Mouse (Mus musculus) MEL (cell line): ENCODE measurements around the gene Serinc2. TPM values are rescaled to one million over a fixed set of nuclear protein-coding genes. Genes with fewer than 3 reads are reported as not detected.
A peak's percentile ranks its signal among the peaks of the same experiment; 100 is the strongest.

Experiments
- DNase-seq: peaks from one replicate; pipeline ENCODE4 v3.0.0; 2011; ENCODE audit warnings: low read depth, low spot score
- H3K27ac ChIP-seq: 2 replicates; pipeline ENCODE4 v1.5.1; 2012; ENCODE audit warnings: low read depth, mild to moderate bottlenecking, control low read depth, low read length, moderate library complexity; ENCODE audit not compliant: control insufficient read depth
- H3K27me3 ChIP-seq, 2 experiments: fragments of 150-350 bp in 1 of 2; sonication (generic) in 1 of 2; 2 replicates each; pipeline ENCODE4 v1.6.1; 2012; ENCODE audit warnings: low read length in 2 of 2, mild to moderate bottlenecking in 2 of 2, improper control_type of control experiment in 1 of 2, moderate library complexity in 1 of 2; ENCODE audit not compliant: insufficient read depth in 2 of 2, control insufficient read depth in 1 of 2
- H3K36me3 ChIP-seq, 2 experiments: 2 replicates each; pipeline ENCODE4 v1.6.1; 2012 to 2014; ENCODE audit warnings: low read length in 2 of 2, improper control_type of control experiment in 1 of 2, inconsistent platforms in 1 of 2, mild to moderate bottlenecking in 1 of 2; ENCODE audit not compliant: insufficient read depth in 2 of 2, control insufficient read depth in 1 of 2
- H3K4me1 ChIP-seq, 2 experiments: fragments of 150-350 bp in 1 of 2; sonication (generic) in 1 of 2; 2 replicates each; pipeline ENCODE4 v1.6.1; 2012; ENCODE audit warnings: low read length in 2 of 2, improper control_type of control experiment in 1 of 2, mild to moderate bottlenecking in 1 of 2; ENCODE audit not compliant: insufficient read depth in 2 of 2, control insufficient read depth in 1 of 2
- H3K4me3 ChIP-seq, 2 experiments: fragments of 150-350 bp in 1 of 2; sonication (generic) in 1 of 2; 2 replicates each; pipeline ENCODE4 v1.5.1; 2012; ENCODE audit warnings: low read depth in 2 of 2, low read length in 2 of 2, mild to moderate bottlenecking in 2 of 2, moderate library complexity in 2 of 2, control low read depth in 1 of 2, improper control_type of control experiment in 1 of 2; ENCODE audit not compliant: control insufficient read depth in 1 of 2, insufficient read depth in 1 of 2
- H3K79me2 ChIP-seq: 2 replicates; pipeline ENCODE4 v1.6.1; 2012; ENCODE audit warnings: mild to moderate bottlenecking, low read length, moderate library complexity; ENCODE audit not compliant: control insufficient read depth, poor library complexity, insufficient read depth
- H3K9ac ChIP-seq: 2 replicates; pipeline ENCODE4 v1.6.1; 2012; ENCODE audit warnings: low read depth, mild to moderate bottlenecking, control low read depth, low read length, moderate library complexity; ENCODE audit not compliant: control insufficient read depth, poor library complexity, severe bottlenecking
- H3K9me3 ChIP-seq: fragments of 150-350 bp; sonication (generic); replicated peaks from 2 replicates; pipeline ENCODE4 v1.6.1; 2012; ENCODE audit warnings: mild to moderate bottlenecking, low read length, improper control_type of control experiment, moderate library complexity; ENCODE audit not compliant: insufficient read depth
- BHLHE40 ChIP-seq: IDR thresholded peaks from 2 replicates; pipeline ENCODE4 v1.6.1; 2012; ENCODE audit warnings: low read depth, mild to moderate bottlenecking, inconsistent platforms, low read length, improper control_type of control experiment, borderline replicate concordance
- CHD1 ChIP-seq: IDR thresholded peaks from 2 replicates; pipeline ENCODE4 v1.6.1; 2012; ENCODE audit warnings: low read depth, mild to moderate bottlenecking, inconsistent platforms, low read length, improper control_type of control experiment
- CHD2 ChIP-seq: IDR thresholded peaks from 2 replicates; pipeline ENCODE4 v1.6.1; 2011; ENCODE audit warnings: low read length, improper control_type of control experiment
- CTCF ChIP-seq, 3 experiments: IDR thresholded peaks in 2 of 3; conservative IDR thresholded peaks in 1 of 3; 2 replicates each; pipeline ENCODE4 v1.5.1; 2011 to 2012; ENCODE audit warnings: low read length in 3 of 3, low read depth in 2 of 3, mild to moderate bottlenecking in 2 of 3, improper control_type of control experiment in 1 of 3, inconsistent platforms in 1 of 3, mixed read lengths in 1 of 3, moderate library complexity in 1 of 3; ENCODE audit not compliant: control insufficient read depth in 1 of 3, insufficient read depth in 1 of 3, poor library complexity in 1 of 3, severe bottlenecking in 1 of 3
- E2F4 ChIP-seq: IDR thresholded peaks from 2 replicates; pipeline ENCODE4 v1.6.1; 2011; ENCODE audit warnings: low read depth, low read length, improper control_type of control experiment, borderline replicate concordance
- ELF1 ChIP-seq: IDR thresholded peaks from 2 replicates; pipeline ENCODE4 v1.6.1; 2014; ENCODE audit warnings: low read depth, mild to moderate bottlenecking, inconsistent platforms, low read length, improper control_type of control experiment, moderate library complexity
- EP300 ChIP-seq, 2 experiments: IDR thresholded peaks; 2 replicates each; pipeline ENCODE4 v1.6.1; 2011; ENCODE audit warnings: improper control_type of control experiment in 2 of 2, low read length in 2 of 2, low read depth in 1 of 2, mild to moderate bottlenecking in 1 of 2
- ETS1 ChIP-seq: IDR thresholded peaks from 2 replicates; pipeline ENCODE4 v1.6.1; 2012; ENCODE audit warnings: low read depth, mild to moderate bottlenecking, inconsistent platforms, low read length, improper control_type of control experiment, moderate library complexity
- GABPA ChIP-seq: IDR thresholded peaks from 2 replicates; pipeline ENCODE4 v1.6.1; 2012; ENCODE audit warnings: low read depth, mild to moderate bottlenecking, inconsistent platforms, low read length, improper control_type of control experiment, moderate library complexity
- GATA1 ChIP-seq: IDR thresholded peaks from 2 replicates; pipeline ENCODE4 v1.6.1; 2011; ENCODE audit warnings: low read depth, low read length, improper control_type of control experiment
- JUND ChIP-seq: IDR thresholded peaks from 2 replicates; pipeline ENCODE4 v1.6.1; 2011; ENCODE audit warnings: low read depth, mild to moderate bottlenecking, improper control_type of control experiment, low read length
- KAT2A ChIP-seq: conservative IDR thresholded peaks from 2 replicates; pipeline ENCODE4 v1.6.1; 2012; ENCODE audit warnings: low read depth, low read length, improper control_type of control experiment, inconsistent platforms
- MAFK ChIP-seq: IDR thresholded peaks from 2 replicates; pipeline ENCODE4 v1.6.1; 2011; ENCODE audit warnings: low read depth, mild to moderate bottlenecking, low read length, improper control_type of control experiment, borderline replicate concordance
- MAX ChIP-seq: IDR thresholded peaks from 2 replicates; pipeline ENCODE4 v1.6.1; 2011; ENCODE audit warnings: low read length, improper control_type of control experiment
- MAZ ChIP-seq: IDR thresholded peaks from 2 replicates; pipeline ENCODE4 v1.6.1; 2012; ENCODE audit warnings: low read depth, mild to moderate bottlenecking, inconsistent platforms, low read length, improper control_type of control experiment
- MEF2A ChIP-seq: IDR thresholded peaks from 2 replicates; pipeline ENCODE4 v1.6.1; 2014; ENCODE audit warnings: low read depth, mild to moderate bottlenecking, inconsistent platforms, low read length, improper control_type of control experiment; ENCODE audit not compliant: poor library complexity, insufficient replicate concordance, severe bottlenecking; ENCODE audit errors: extremely low read depth
- MXI1 ChIP-seq: IDR thresholded peaks from 2 replicates; pipeline ENCODE4 v1.6.1; 2011; ENCODE audit warnings: mild to moderate bottlenecking, low read depth, low read length, improper control_type of control experiment
- MYB ChIP-seq: IDR thresholded peaks from 2 replicates; pipeline ENCODE4 v1.6.1; 2011; ENCODE audit warnings: mild to moderate bottlenecking, low read depth, low read length, improper control_type of control experiment
- MYC ChIP-seq: IDR thresholded peaks from 2 replicates; pipeline ENCODE4 v1.6.1; 2011; ENCODE audit warnings: low read depth, mild to moderate bottlenecking, low read length, improper control_type of control experiment, moderate library complexity
- NELFE ChIP-seq: IDR thresholded peaks from 2 replicates; pipeline ENCODE4 v1.6.1; 2011; ENCODE audit warnings: low read depth, low read length, improper control_type of control experiment
- NRF1 ChIP-seq: IDR thresholded peaks from 2 replicates; pipeline ENCODE4 v1.6.1; 2014; ENCODE audit warnings: low read depth, mild to moderate bottlenecking, inconsistent platforms, low read length, improper control_type of control experiment, moderate library complexity; ENCODE audit not compliant: poor library complexity, insufficient read depth, severe bottlenecking
- POLR2A ChIP-seq, 2 experiments: IDR thresholded peaks; 2 replicates each; pipeline ENCODE4 v1.6.1; 2011 to 2012; ENCODE audit warnings: low read length in 2 of 2, mild to moderate bottlenecking in 2 of 2, control low read depth in 1 of 2, improper control_type of control experiment in 1 of 2, low read depth in 1 of 2, moderate library complexity in 1 of 2; ENCODE audit not compliant: control insufficient read depth in 1 of 2, insufficient read depth in 1 of 2, poor library complexity in 1 of 2
- POLR2AphosphoS2 ChIP-seq: IDR thresholded peaks from 2 replicates; pipeline ENCODE4 v1.6.1; 2011; ENCODE audit warnings: low read length, improper control_type of control experiment
- POLR2AphosphoS5 ChIP-seq: IDR thresholded peaks from 2 replicates; pipeline ENCODE4 v1.6.1; 2012; ENCODE audit warnings: low read depth, borderline replicate concordance, mild to moderate bottlenecking, inconsistent platforms, low read length, moderate library complexity, mixed read lengths
- RAD21 ChIP-seq: IDR thresholded peaks from 2 replicates; pipeline ENCODE4 v1.6.1; 2011; ENCODE audit warnings: mild to moderate bottlenecking, low read depth, low read length, improper control_type of control experiment
- RCOR1 ChIP-seq: IDR thresholded peaks from 2 replicates; pipeline ENCODE4 v1.6.1; 2012; ENCODE audit warnings: low read depth, mild to moderate bottlenecking, inconsistent platforms, low read length, improper control_type of control experiment
- SIN3A ChIP-seq: IDR thresholded peaks from 2 replicates; pipeline ENCODE4 v1.6.1; 2012; ENCODE audit warnings: low read length, improper control_type of control experiment, inconsistent platforms
- SMC3 ChIP-seq: IDR thresholded peaks from 2 replicates; pipeline ENCODE4 v1.6.1; 2011; ENCODE audit warnings: low read depth, low read length, improper control_type of control experiment
- TAL1 ChIP-seq: IDR thresholded peaks from 2 replicates; pipeline ENCODE4 v1.6.1; 2012; ENCODE audit warnings: mild to moderate bottlenecking, inconsistent platforms, low read length, moderate library complexity, mixed read lengths
- TBP ChIP-seq: IDR thresholded peaks from 2 replicates; pipeline ENCODE4 v1.8.0; 2011; ENCODE audit warnings: low read depth, low read length, improper control_type of control experiment
- TCF12 ChIP-seq: IDR thresholded peaks from 2 replicates; pipeline ENCODE4 v1.6.1; 2014; ENCODE audit warnings: low read depth, mild to moderate bottlenecking, inconsistent platforms, low read length, improper control_type of control experiment, moderate library complexity
- UBTF ChIP-seq: IDR thresholded peaks from 2 replicates; pipeline ENCODE4 v1.6.1; 2012; ENCODE audit warnings: low read depth, mild to moderate bottlenecking, inconsistent platforms, low read length, improper control_type of control experiment, moderate library complexity, borderline replicate concordance; ENCODE audit not compliant: insufficient read depth
- USF1 ChIP-seq: IDR thresholded peaks from 2 replicates; pipeline ENCODE4 v1.6.1; 2014; ENCODE audit warnings: low read depth, mild to moderate bottlenecking, inconsistent platforms, low read length, improper control_type of control experiment, moderate library complexity
- USF2 ChIP-seq, 2 experiments: IDR thresholded peaks; 2 replicates each; pipeline ENCODE4 v1.6.1; 2011 to 2012; ENCODE audit warnings: improper control_type of control experiment in 2 of 2, low read length in 2 of 2, borderline replicate concordance in 1 of 2, inconsistent platforms in 1 of 2, low read depth in 1 of 2, mild to moderate bottlenecking in 1 of 2; ENCODE audit not compliant: insufficient read depth in 1 of 2
- ZC3H11A ChIP-seq: IDR thresholded peaks from 2 replicates; pipeline ENCODE4 v1.6.1; 2012; ENCODE audit warnings: low read depth, mild to moderate bottlenecking, inconsistent platforms, low read length, improper control_type of control experiment
- ZKSCAN1 ChIP-seq: IDR thresholded peaks from 2 replicates; pipeline ENCODE4 v1.6.1; 2012; ENCODE audit warnings: low read depth, mild to moderate bottlenecking, inconsistent platforms, low read length, improper control_type of control experiment, moderate library complexity
- ZMIZ1 ChIP-seq: IDR thresholded peaks from 2 replicates; pipeline ENCODE4 v1.6.1; 2012; ENCODE audit warnings: low read depth, mild to moderate bottlenecking, inconsistent platforms, low read length, improper control_type of control experiment, moderate library complexity
- ZNF384 ChIP-seq: IDR thresholded peaks from 2 replicates; pipeline ENCODE4 v1.6.1; 2012; ENCODE audit warnings: low read depth, mild to moderate bottlenecking, inconsistent platforms, low read length, improper control_type of control experiment
- polyA plus RNA-seq, 2 experiments: library from polyadenylated mRNA; stranded (reverse) in 1 of 2; unstranded in 1 of 2; fragments of >175 nt in 1 of 2; fragments of >200 nt in 1 of 2; gene quantifications; 2 replicates each; pipeline versions ENCODE4 v1.2.1 to v1.2.4; 2012; ENCODE audit warnings: low replicate concordance in 2 of 2, low read depth in 1 of 2; ENCODE audit not compliant: insufficient read length in 2 of 2, insufficient read depth in 1 of 2, missing spikeins in 1 of 2
- total RNA-seq: library from RNA; depleted of rRNA; stranded (reverse); fragments of 300-350 nt; gene quantifications from 2 replicates; pipeline ENCODE4 v1.2.3, GENCODE M21; 2012

Serinc2 gene
- total and polyA plus RNA-seq, 3 experiments: 0.21 TPM; not detected in 2

DNA sequence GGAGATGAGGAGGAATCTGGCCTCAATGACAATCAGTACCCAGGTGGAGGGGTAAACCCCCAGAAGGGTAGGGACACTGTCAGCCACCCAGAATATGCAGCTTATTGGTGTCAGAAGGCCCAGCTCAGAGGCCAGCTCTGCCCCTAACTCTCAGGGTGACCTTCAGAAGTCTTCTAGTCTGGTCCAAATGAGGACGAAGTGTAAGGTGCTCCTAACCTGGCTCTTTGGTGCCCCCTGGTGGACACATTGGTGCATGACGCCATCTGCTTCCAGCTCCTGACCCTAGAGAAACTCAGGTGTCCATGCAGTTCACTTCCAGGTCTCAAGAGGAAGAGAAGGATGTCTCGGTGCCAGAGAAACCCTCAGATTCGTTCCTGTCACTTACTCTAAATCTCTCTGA is 13.3 kb upstream of the Serinc2 start:
- Histone ChIP-seq H3K79me2 (no peaks in the 10 kb centered on the region), H3K9me3 (no peaks in the 10 kb centered on the region), H3K27me3 (peaks cover 2 to 4% of the 10 kb centered on the region in 2 experiments; a peak in 2 of 4 replicates), H3K36me3 (peaks cover 0 to 5% of the 10 kb centered on the region in 2 experiments; a peak in 2 of 4 replicates), H3K27ac (no peak overlapping the region), H3K9ac (no peak overlapping the region), H3K4me1 (peaks cover 10 to 11% of the 10 kb centered on the region in 2 experiments), H3K4me3 (no peak overlapping the region)
- DNase-seq: peak; percentile 80
- no peak for TF ChIP-seq ZKSCAN1
- TF ChIP-seq MYC: no peak
- no peak for TF ChIP-seq NELFE
- TF ChIP-seq RAD21: peak; percentile 85
- TF ChIP-seq SIN3A: 0 out of 2 replicates have a peak, but pooled peaks have one; percentile 27
- no peak for TF ChIP-seq E2F4
- no peak for TF ChIP-seq MAX
- TF ChIP-seq POLR2AphosphoS2: no peak
- TF ChIP-seq POLR2A (IDR thresholded peaks at IDR 0.05; ENCODE audit: control insufficient read depth in 1 of 2, insufficient read depth in 1 of 2, low read depth in 1 of 2, low read length in 2 of 2, poor library complexity in 1 of 2): no peak
- no peak for TF ChIP-seq MXI1
- no peak for TF ChIP-seq KAT2A
- no peak for TF ChIP-seq CHD2
- TF ChIP-seq TBP: 0 out of 2 replicates have a peak, but pooled peaks have one; percentile 15
- peak; percentile 87 for TF ChIP-seq SMC3
- TF ChIP-seq GATA1: no peak
- no peak for TF ChIP-seq JUND
- no peak for TF ChIP-seq NRF1
- TF ChIP-seq GABPA: no peak
- no peak for TF ChIP-seq ZMIZ1
- TF ChIP-seq TCF12: no peak
- no peak for TF ChIP-seq MAFK
- no peak for TF ChIP-seq BHLHE40
- no peak for TF ChIP-seq ELF1
- no peak for TF ChIP-seq RCOR1
- no peak for TF ChIP-seq ETS1
- no peak for TF ChIP-seq USF2 (IDR thresholded peaks at IDR 0.05; ENCODE audit: borderline replicate concordance in 1 of 2, insufficient read depth in 1 of 2, low read depth in 1 of 2, low read length in 2 of 2)
- TF ChIP-seq CHD1: no peak
- TF ChIP-seq CTCF (IDR thresholded peaks at IDR 0.05 in 2 of 3, conservative IDR thresholded peaks at IDR 0.05 in 1 of 3; ENCODE audit: control insufficient read depth in 1 of 3, insufficient read depth in 1 of 3, low read depth in 2 of 3, low read length in 3 of 3, poor library complexity in 1 of 3, severe bottlenecking in 1 of 3): peak; percentile 94 to 97 (median 96)
- TF ChIP-seq MEF2A: no peak
- TF ChIP-seq ZC3H11A: peak; percentile 71
- no peak for TF ChIP-seq UBTF
- TF ChIP-seq MAZ: no peak
- TF ChIP-seq ZNF384: no peak
- TF ChIP-seq MYB: no peak
- no peak for TF ChIP-seq TAL1
- TF ChIP-seq USF1: no peak
- TF ChIP-seq POLR2AphosphoS5: no peak
- TF ChIP-seq EP300 (IDR thresholded peaks at IDR 0.05; ENCODE audit: low read depth in 1 of 2, low read length in 2 of 2): no peak
